Mouse (Mus musculus) stomach, postnatal 0 days (tissue): ENCODE data around the gene Tmem218. TPM values are rescaled to one million over a fixed set of nuclear protein-coding genes. Genes with fewer than 3 reads are reported as not detected.

Experiments
- ATAC-seq: fragments of 200-750 bp; cut with Nextera tagmentation; 2 replicates; pipeline ENCODE4 v1.8.0; 2017; ENCODE audit not compliant: low FRiP score, low TSS enrichment
- DNase-seq: peaks from one replicate; pipeline ENCODE4 v3.0.0-alpha.2; 2016; ENCODE audit warnings: low spot score
- H3K27ac ChIP-seq: fragments of 300-500 bp; sonication (generic); replicated peaks from 2 replicates; pipeline ENCODE4 v1.5.1; 2014; ENCODE audit warnings: mild to moderate bottlenecking, control low read depth
- H3K27me3 ChIP-seq: fragments of 300-500 bp; sonication (generic); 2 replicates; pipeline ENCODE4 v1.6.1; 2014; ENCODE audit warnings: low read length; ENCODE audit not compliant: control insufficient read depth, insufficient read depth
- H3K36me3 ChIP-seq: fragments of 300-500 bp; sonication (generic); 2 replicates; pipeline ENCODE4 v1.6.1; 2014; ENCODE audit warnings: low read length, mixed read lengths; ENCODE audit not compliant: control insufficient read depth, insufficient read depth
- H3K4me1 ChIP-seq: fragments of 300-500 bp; sonication (generic); replicated peaks from 2 replicates; pipeline ENCODE4 v1.6.1; 2014; ENCODE audit warnings: antibody characterized with exemption; ENCODE audit not compliant: control insufficient read depth, insufficient read depth
- H3K4me2 ChIP-seq: fragments of 300-500 bp; sonication (generic); replicated peaks from 2 replicates; pipeline ENCODE4 v1.6.1; 2014; ENCODE audit warnings: low read depth, mild to moderate bottlenecking, control low read depth, moderate library complexity
- H3K4me3 ChIP-seq: fragments of 300-500 bp; sonication (generic); 2 replicates; pipeline ENCODE4 v1.5.1; 2014; ENCODE audit warnings: low read depth, low read length, control low read depth
- H3K9ac ChIP-seq: fragments of 300-500 bp; sonication (generic); 2 replicates; pipeline ENCODE4 v1.6.1; 2014; ENCODE audit warnings: mild to moderate bottlenecking, low read length, control low read depth, mixed read lengths
- H3K9me3 ChIP-seq: fragments of 300-500 bp; sonication (generic); 2 replicates; pipeline ENCODE4 v1.6.1; 2016; ENCODE audit warnings: low read length; ENCODE audit not compliant: control insufficient read depth
- CTCF ChIP-seq: IDR thresholded peaks from 2 replicates; pipeline ENCODE4 v1.5.1; 2016; ENCODE audit warnings: antibody characterized with exemption, low read depth, mild to moderate bottlenecking, moderate library complexity
- EP300 ChIP-seq: optimal IDR thresholded peaks from 2 replicates; pipeline ENCODE3; 2016; ENCODE audit warnings: antibody characterized with exemption
- WGBS: fragments of 180-500 bp; shearing (Covaris S2); extraction: QIAGEN DNeasy Blood & Tissue Kit; methylation state at CpG from one replicate; pipeline ENCODE4 v1.1.7; 2014; 5-methylcytosine and 5-hydroxymethylcytosine counted together
- polyA plus RNA-seq: library from polyadenylated mRNA; unstranded; fragments of >200 nt; fragmentation: Nextera tagmentation; extraction: Ambion mirVana; gene quantifications from 2 replicates; pipeline ENCODE4 v1.2.1, GENCODE M21; 2015

The Tmem218 gene
- polyA plus RNA-seq, 1 experiment from 2014 or later = 7.3 TPM

DNA sequence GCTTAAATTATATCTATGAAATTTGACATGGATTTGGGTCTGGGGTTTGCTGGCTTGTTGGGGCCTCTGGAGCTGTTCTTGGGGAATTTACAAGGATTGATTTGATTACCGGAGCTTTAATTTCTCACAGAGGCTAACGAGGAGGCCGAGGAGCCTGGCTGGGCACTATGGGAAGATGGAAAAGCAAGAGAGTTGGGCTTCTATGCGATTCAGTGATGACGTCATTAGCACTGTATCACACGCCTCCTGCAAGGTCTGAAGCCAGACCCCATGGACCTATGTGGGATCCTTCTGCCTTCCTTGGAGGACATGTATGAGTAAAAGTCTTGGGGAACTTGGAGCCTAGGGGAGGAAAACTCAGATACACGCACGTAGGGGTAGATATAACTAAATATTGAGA is 30.5 kb upstream of the Tmem218 start:
- no peak for TF ChIP-seq EP300
- TF ChIP-seq CTCF = no peak
- Histone ChIP-seq H3K4me2 (no peak overlapping the region), H3K27me3 (no peaks in the 10 kb centered on the region), H3K9me3 (no peaks in the 10 kb centered on the region), H3K4me1 (no peaks in the 10 kb centered on the region), H3K27ac (no peak overlapping the region), H3K9ac (no peak overlapping the region), H3K36me3 (no peaks in the 10 kb centered on the region), H3K4me3 (no peak overlapping the region)
- no peak for DNase-seq
- 69% methylated on average over 8 of the region's 8 CpGs for WGBS
- ATAC-seq = no peak

GRCm38 (mm10) chr9:37178911-37179310 is 29.1 kb upstream of the Tmem218 start:
- DNase-seq (no peak), ATAC-seq (no peak)
- Histone ChIP-seq H3K4me3 (no peak overlapping the region), H3K36me3 (no peaks in the 10 kb centered on the region), H3K9ac (no peak overlapping the region), H3K27me3 (no peaks in the 10 kb centered on the region), H3K4me1 (no peaks in the 10 kb centered on the region), H3K9me3 (no peaks in the 10 kb centered on the region), H3K27ac (no peak overlapping the region), H3K4me2 (no peak overlapping the region)
- 31% methylated on average over 4 of the region's 4 CpGs for WGBS
- no peak for TF ChIP-seq CTCF
- TF ChIP-seq EP300 = no peak

DNA sequence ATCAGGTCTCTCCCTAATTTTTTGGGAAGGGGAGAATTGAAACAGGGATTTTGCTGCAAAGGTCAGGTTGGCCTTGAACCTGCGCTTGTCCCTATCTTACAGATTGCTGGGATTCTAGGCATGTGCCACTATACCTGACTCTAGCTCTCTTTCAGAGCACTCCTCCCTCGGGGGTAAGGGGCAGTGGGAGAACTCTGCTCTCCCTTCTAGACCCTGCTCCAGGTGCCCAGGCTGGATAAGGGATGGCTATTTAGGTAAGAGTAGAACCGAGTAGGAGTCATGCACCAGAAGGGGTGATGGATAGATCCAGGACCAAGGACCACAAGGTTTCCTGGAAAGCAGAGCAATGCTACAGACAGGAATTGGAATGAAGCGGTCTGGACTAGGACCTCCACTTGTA is 28.4 kb upstream of the Tmem218 start:
- H3K9ac ChIP-seq = no peak overlapping the region
- no peak overlapping the region for H3K4me2 ChIP-seq
- H3K27me3 ChIP-seq = no peaks in the 10 kb centered on the region
- 90% methylated on average over 4 of the region's 4 CpGs for WGBS
- no peak for DNase-seq
- H3K36me3 ChIP-seq = no peaks in the 10 kb centered on the region
- H3K27ac ChIP-seq = no peak overlapping the region
- H3K4me1 ChIP-seq = no peaks in the 10 kb centered on the region
- ATAC-seq = no peak
- H3K4me3 ChIP-seq = no peak overlapping the region
- TF ChIP-seq EP300 (no peak), CTCF (no peak)
- H3K9me3 ChIP-seq = no peaks in the 10 kb centered on the region

- Histone ChIP-seq H3K9ac (no peak overlapping the region), H3K4me3 (no peak overlapping the region), H3K36me3 (no peaks in the 10 kb centered on the region), H3K4me2 (no peak overlapping the region), H3K4me1 (no peaks in the 10 kb centered on the region), H3K9me3 (no peaks in the 10 kb centered on the region), H3K27me3 (no peaks in the 10 kb centered on the region), H3K27ac (no peak overlapping the region)
- no peak for ATAC-seq
- no peak for TF ChIP-seq CTCF
- TF ChIP-seq EP300 = no peak
- no peak for DNase-seq
- 50% methylated on average over 5 of the region's 5 CpGs for WGBS
Observed at GRCm38 (mm10) chr9:37181596-37181995, 26.4 kb upstream of the Tmem218 start.

GRCm38 (mm10) chr9:37183176-37183575 is 24.8 kb upstream of the Tmem218 start:
- Histone ChIP-seq H3K27ac (no peak overlapping the region), H3K4me2 (no peak overlapping the region), H3K4me1 (no peaks in the 10 kb centered on the region), H3K27me3 (no peaks in the 10 kb centered on the region), H3K4me3 (no peak overlapping the region), H3K9me3 (no peaks in the 10 kb centered on the region), H3K36me3 (no peaks in the 10 kb centered on the region), H3K9ac (no peak overlapping the region)
- TF ChIP-seq EP300 (no peak), CTCF (no peak)
- DNase-seq (no peak), ATAC-seq (no peak)
- WGBS = 67% methylated on average over 2 of the region's 2 CpGs

DNA sequence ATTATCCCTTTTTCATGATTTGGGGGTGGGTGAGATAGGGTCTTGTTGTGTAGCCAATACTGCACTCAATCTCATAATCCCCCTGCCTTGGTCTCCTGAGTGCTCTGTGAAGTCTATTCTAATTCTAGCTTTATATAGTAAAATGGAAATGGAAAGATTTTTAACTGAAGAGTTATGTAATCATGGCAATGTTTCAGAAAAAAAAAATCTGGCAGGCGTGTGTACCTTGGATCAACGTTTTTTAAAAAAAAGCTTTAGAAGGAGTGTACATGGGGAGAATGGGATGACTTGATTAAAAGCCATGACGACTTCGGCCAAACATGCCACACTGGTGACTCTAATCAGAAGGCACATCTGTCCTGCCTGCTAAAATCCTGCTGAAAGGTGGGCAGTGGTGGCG is 20.6 kb upstream of the Tmem218 start:
- no peak for ATAC-seq
- Histone ChIP-seq H3K9ac (no peak overlapping the region), H3K9me3 (no peaks in the 10 kb centered on the region), H3K36me3 (no peaks in the 10 kb centered on the region), H3K4me3 (no peak overlapping the region), H3K4me1 (no peaks in the 10 kb centered on the region), H3K27ac (no peak overlapping the region), H3K4me2 (no peak overlapping the region), H3K27me3 (no peaks in the 10 kb centered on the region)
- TF ChIP-seq EP300 = no peak
- TF ChIP-seq CTCF = no peak
- WGBS = 49% methylated on average over 5 of the region's 5 CpGs
- DNase-seq = no peak
